Mouse (Mus musculus): Measurements from ENCODE around the gene Bag2. TPM values are rescaled to one million over a fixed set of nuclear protein-coding genes. Genes with fewer than 3 reads are reported as not detected.

Gene Bag2
- polyA plus RNA-seq, 1 experiment = 91.2 TPM

Other genes with a start within 250 kb of the Bag2 start
- gene Prim2, start 88.0 kb downstream of the Bag2 start, polyA plus RNA-seq (2012; rRNA removed) = 9.0 and 10.8 TPM in 2 replicates
- 14.6 and 18.3 TPM in 2 replicates for gene Rab23, start 37.9 kb downstream of the Bag2 start, polyA plus RNA-seq (2012; rRNA removed)
- 15.8 and 16.8 TPM in 2 replicates for gene Zfp451, start 56.8 kb upstream of the Bag2 start, polyA plus RNA-seq (2012; rRNA removed)
- 2.1 and 2.6 TPM in 2 replicates for gene Bend6, start 150.0 kb upstream of the Bag2 start, polyA plus RNA-seq (2012; rRNA removed)
- gene Dst, start 150.4 kb upstream of the Bag2 start, polyA plus RNA-seq (2012; rRNA removed) = 77.4 and 118 TPM in 2 replicates